Mouse (Mus musculus) midbrain, postnatal 0 days (tissue): ENCODE measurements at regions not wholly inside any gene's neighbourhood (a gene's known extent, or its start where the extent isn't known, plus 50 kb on each side); places are given as distances from the start of the nearest gene placed in this dataset.
"Not testable (repeated sequence)": the region's sequence is repeated elsewhere in the genome, so short reads cannot be mapped to it uniquely, and the experiment has no call there.

Source experiments
- ATAC-seq: fragments of 200-750 bp; cut with Nextera tagmentation; 2 replicates; pipeline ENCODE4 v1.8.0; 2017; ENCODE audit warnings: moderate number of reproducible peaks, mild to moderate bottlenecking, moderate TSS enrichment, moderate library complexity; ENCODE audit not compliant: low FRiP score
- DNase-seq: peaks from one replicate; pipeline ENCODE4 v3.0.0-alpha.2; 2015; ENCODE audit warnings: low spot score
- H3K27ac ChIP-seq: fragments of 300-500 bp; sonication (generic); 2 replicates; pipeline ENCODE4 v1.5.1; 2014; ENCODE audit warnings: low read depth, mild to moderate bottlenecking, low read length, mixed read lengths
- H3K27me3 ChIP-seq: fragments of 300-500 bp; sonication (generic); 2 replicates; pipeline ENCODE4 v1.6.1; 2014; ENCODE audit warnings: low read length, control low read depth, mixed read lengths; ENCODE audit not compliant: insufficient read depth
- H3K36me3 ChIP-seq: fragments of 300-500 bp; sonication (generic); 2 replicates; pipeline ENCODE4 v1.6.1; 2014; ENCODE audit warnings: low read length, control low read depth, mixed read lengths; ENCODE audit not compliant: insufficient read depth
- H3K4me1 ChIP-seq: fragments of 300-500 bp; sonication (generic); 2 replicates; pipeline ENCODE4 v1.6.1; 2014; ENCODE audit warnings: mild to moderate bottlenecking, control low read depth, antibody characterized with exemption, low read length, mixed read lengths; ENCODE audit not compliant: insufficient read depth
- H3K4me2 ChIP-seq: fragments of 300-500 bp; sonication (generic); 2 replicates; pipeline ENCODE4 v1.6.1; 2014; ENCODE audit warnings: low read depth, mild to moderate bottlenecking, low read length, mixed read lengths; ENCODE audit not compliant: poor library complexity, severe bottlenecking
- H3K4me3 ChIP-seq: fragments of 300-500 bp; sonication (generic); 2 replicates; pipeline ENCODE4 v1.5.1; 2014; ENCODE audit warnings: low read depth, mild to moderate bottlenecking, low read length, moderate library complexity
- H3K9ac ChIP-seq: fragments of 300-500 bp; sonication (generic); replicated peaks from 2 replicates; pipeline ENCODE4 v1.6.1; 2014; ENCODE audit warnings: mild to moderate bottlenecking, low read length, moderate library complexity, mixed read lengths; ENCODE audit not compliant: poor library complexity, severe bottlenecking
- H3K9me3 ChIP-seq: fragments of 300-500 bp; sonication (generic); 2 replicates; pipeline ENCODE4 v1.6.1; 2016; ENCODE audit warnings: low read length, control low read depth
- CTCF ChIP-seq: IDR thresholded peaks from 2 replicates; pipeline ENCODE4 v1.5.1; 2016; ENCODE audit warnings: antibody characterized with exemption, mild to moderate bottlenecking
- WGBS: fragments of 180-500 bp; shearing (Covaris S2); extraction: QIAGEN DNeasy Blood & Tissue Kit; methylation state at CpG from one replicate; pipeline ENCODE4 v1.1.7; 2014; 5-methylcytosine and 5-hydroxymethylcytosine counted together

DNA sequence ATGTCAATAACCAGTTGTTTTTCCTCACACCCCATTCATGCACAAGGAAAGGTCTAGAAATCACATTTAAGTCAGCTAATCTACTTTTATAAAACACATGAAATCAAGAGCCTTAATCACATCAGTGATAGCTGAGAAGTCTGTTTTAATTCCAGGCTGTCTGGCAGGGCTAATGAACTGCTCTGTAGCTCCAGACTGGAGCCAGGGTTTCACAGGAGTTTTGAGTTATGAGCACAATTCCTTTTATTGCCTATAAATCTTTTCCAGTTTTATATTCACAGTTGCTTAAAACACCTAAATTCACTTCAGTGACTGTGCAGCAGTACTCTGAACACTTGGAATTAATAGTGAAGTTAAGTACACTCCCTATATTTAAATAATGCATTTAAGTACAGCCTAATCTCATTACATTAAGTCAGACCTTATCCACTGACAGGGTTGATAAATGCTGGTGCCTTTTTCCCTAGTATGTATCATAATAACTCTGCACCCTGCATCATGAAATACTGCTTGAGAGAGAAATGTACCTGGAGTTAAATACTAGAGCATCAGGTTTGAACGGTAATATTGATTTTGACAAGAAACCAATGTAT lies 198.6 kb upstream of the Gria4 start:
- DNase-seq (peak; percentile 0), ATAC-seq (no peak)
- Histone ChIP-seq H3K9me3 (no peaks in the 10 kb centered on the region), H3K4me2 (no peak overlapping the region), H3K36me3 (no peaks in the 10 kb centered on the region), H3K27ac (no peak overlapping the region), H3K27me3 (no peaks in the 10 kb centered on the region), H3K4me3 (no peak overlapping the region), H3K4me1 (no peaks in the 10 kb centered on the region), H3K9ac (no peak overlapping the region)
- 83% methylated on average over 1 of the region's 1 CpGs for WGBS
- no peak for TF ChIP-seq CTCF

DNA sequence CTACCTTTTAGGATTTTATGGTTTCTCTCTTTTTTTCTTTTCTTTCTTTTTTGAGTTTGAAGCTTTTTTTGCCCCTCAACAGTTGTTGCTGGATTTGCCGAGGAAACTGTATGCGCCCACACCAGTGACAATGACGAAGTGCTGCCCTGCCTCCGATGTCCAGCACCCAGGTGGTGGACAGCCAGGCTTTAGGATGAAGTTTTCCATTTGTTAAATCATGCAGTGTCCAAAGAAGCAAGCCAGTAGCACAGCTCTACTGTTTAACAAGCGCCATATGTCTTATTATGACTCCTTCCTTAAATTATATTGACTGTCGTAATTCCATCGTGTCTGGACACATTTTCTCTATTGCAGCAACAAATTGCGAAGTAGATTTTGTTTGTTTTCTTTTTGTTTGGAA lies 183.4 kb upstream of the Gria4 start:
- H3K27ac ChIP-seq, DNase-seq, H3K9ac ChIP-seq, H3K4me3 ChIP-seq, H3K36me3 ChIP-seq, ATAC-seq, H3K4me1 ChIP-seq, H3K4me2 ChIP-seq, H3K9me3 ChIP-seq, H3K27me3 ChIP-seq: not testable (repeated sequence)
- 93% methylated on average over 8 of the region's 8 CpGs for WGBS

DNA sequence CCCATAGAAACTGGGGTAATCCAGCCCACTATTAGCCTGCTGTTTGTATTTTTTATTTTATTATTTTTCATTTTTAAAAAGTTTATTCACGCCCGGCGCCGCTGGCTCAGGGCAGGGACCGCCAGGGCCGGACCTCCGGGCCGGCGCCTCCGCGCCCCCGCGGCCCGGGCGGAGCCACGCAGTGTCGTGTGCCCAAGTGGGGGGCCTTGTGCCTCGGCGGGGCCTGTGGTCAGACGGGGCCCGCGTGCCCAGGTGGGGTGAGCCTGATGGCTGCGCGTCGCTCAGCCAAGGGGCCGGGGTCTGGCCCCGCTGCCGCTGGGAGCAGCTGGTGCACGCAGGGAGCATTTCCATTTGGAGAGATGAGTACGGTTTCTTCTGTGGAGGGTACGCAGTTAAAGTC lies 181.5 kb upstream of the Gria4 start:
- Histone ChIP-seq H3K9ac (no peak overlapping the region), H3K36me3 (no peaks in the 10 kb centered on the region), H3K27ac (no peak overlapping the region), H3K4me3 (no peak overlapping the region), H3K27me3 (no peaks in the 10 kb centered on the region), H3K9me3 (no peaks in the 10 kb centered on the region), H3K4me2 (no peak overlapping the region), H3K4me1 (no peaks in the 10 kb centered on the region)
- TF ChIP-seq CTCF = no peak
- 91% methylated on average over 31 of the region's 31 CpGs for WGBS
- DNase-seq (no peak), ATAC-seq (no peak)

DNA sequence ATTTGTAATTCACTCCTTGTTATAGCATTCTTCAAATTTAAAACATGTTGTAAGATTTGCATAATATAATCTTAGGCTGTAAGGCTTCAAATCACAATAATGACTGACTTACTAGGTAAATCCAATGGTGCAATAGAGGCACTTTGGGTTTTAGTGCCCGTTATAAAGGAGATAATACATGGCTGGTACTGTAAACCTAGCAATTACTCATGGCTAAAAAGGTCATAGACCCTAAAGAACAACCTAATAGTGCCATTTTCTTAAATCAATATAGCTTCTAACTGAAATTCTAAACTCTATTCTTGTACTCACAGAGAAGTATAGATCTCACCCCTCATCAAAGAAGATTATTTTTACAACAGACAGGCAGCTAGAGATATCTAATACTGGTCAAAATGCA lies 179.0 kb upstream of the Gria4 start:
- H3K36me3 ChIP-seq = no peaks in the 10 kb centered on the region
- no peak for TF ChIP-seq CTCF
- H3K4me2 ChIP-seq = no peak overlapping the region
- no peak overlapping the region for H3K4me3 ChIP-seq
- no peaks in the 10 kb centered on the region for H3K4me1 ChIP-seq
- no peak for DNase-seq
- ATAC-seq = no peak
- WGBS = 71% methylated on average over 1 of the region's 1 CpGs
- H3K27me3 ChIP-seq = no peaks in the 10 kb centered on the region
- H3K9ac ChIP-seq = no peak overlapping the region
- no peak overlapping the region for H3K27ac ChIP-seq
- H3K9me3 ChIP-seq = no peaks in the 10 kb centered on the region

DNA sequence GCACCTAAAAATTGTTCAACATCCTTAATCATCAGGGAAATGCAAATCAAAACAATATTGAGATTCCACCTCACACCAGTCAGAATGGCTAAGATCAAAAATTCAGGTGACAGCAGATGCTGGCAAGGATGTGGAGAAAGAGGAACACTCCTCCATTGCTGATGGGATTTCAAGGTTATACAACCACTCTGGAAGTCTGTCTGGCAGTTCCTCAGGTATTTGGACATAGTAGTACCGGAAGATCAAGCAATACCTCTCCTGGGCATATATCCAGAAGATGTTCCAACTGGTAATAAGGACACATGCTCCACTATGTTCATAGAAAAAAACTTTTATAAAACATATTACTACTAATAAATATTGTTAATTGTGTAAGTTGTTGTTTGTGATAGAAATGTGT lies 135.8 kb upstream of the Gria4 start:
- not testable (repeated sequence) for H3K27ac ChIP-seq, DNase-seq, H3K4me2 ChIP-seq, H3K36me3 ChIP-seq, H3K27me3 ChIP-seq, ATAC-seq, H3K4me3 ChIP-seq, H3K9me3 ChIP-seq, H3K4me1 ChIP-seq, H3K9ac ChIP-seq
- 91% methylated on average over 1 of the region's 1 CpGs for WGBS

DNA sequence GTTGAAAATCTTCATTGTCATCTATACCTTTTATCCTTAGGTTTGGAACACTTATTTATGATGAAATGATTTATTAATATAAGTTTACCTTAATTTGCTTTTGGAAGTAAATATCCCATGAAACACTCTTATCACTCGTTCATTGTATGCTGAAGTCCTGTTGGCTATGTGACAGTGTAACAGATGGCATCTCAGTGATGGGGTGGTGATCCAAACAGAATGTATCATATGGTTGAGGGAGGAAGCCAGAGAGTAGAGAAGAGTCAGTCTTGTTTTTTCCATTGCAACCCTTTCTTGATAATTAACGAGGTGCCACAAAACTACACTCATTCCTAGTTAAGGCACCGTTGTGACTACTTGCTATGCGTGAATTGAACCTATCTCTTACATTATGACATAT lies 134.3 kb upstream of the Gria4 start:
- H3K27ac ChIP-seq = no peak overlapping the region
- no peaks in the 10 kb centered on the region for H3K4me1 ChIP-seq
- ATAC-seq (no peak), DNase-seq (peak; percentile 7)
- H3K36me3 ChIP-seq = no peaks in the 10 kb centered on the region
- H3K4me3 ChIP-seq = no peak overlapping the region
- no peak overlapping the region for H3K4me2 ChIP-seq
- H3K9me3 ChIP-seq = no peaks in the 10 kb centered on the region
- 95% methylated on average over 4 of the region's 4 CpGs for WGBS
- no peaks in the 10 kb centered on the region for H3K27me3 ChIP-seq
- no peak overlapping the region for H3K9ac ChIP-seq
- no peak for TF ChIP-seq CTCF
